Mouse (Mus musculus) megakaryocyte, embryonic 14.5 days (primary cell): ENCODE data around the gene Gm20425.

Source experiments
- FLI1 ChIP-seq: IDR thresholded peaks from 2 replicates; pipeline ENCODE4 v1.6.1; 2012; ENCODE audit warnings: low read length, inconsistent platforms, mixed read lengths
- GATA1 ChIP-seq: IDR thresholded peaks from 3 replicates; pipeline ENCODE4 v1.6.1; 2012; ENCODE audit warnings: mixed read lengths, low read length, inconsistent platforms, borderline replicate concordance

GRCm38 (mm10) chr9:103180807-103181565, 49.1 kb downstream of the Gm20425 start:
- TF ChIP-seq GATA1 (no peak), FLI1 (no peak)
